Mouse (Mus musculus) liver, embryonic 14.5 days (tissue): Measurements from ENCODE around the gene Cd28. TPM values are rescaled to one million over a fixed set of nuclear protein-coding genes. Genes with fewer than 3 reads are reported as not detected.

Experiments used
- ATAC-seq: fragments of 200-750 bp; cut with Nextera tagmentation; 2 replicates; pipeline ENCODE4 v1.8.0; 2017; ENCODE audit warnings: moderate number of reproducible peaks, mild to moderate bottlenecking, moderate library complexity; ENCODE audit not compliant: insufficient read depth
- DNase-seq, 3 experiments: peaks; one replicate each; pipeline ENCODE4 v3.0.0-alpha.2; 2012 to 2013; ENCODE audit warnings: low read depth in 3 of 3, low spot score in 3 of 3
- H3K27ac ChIP-seq: fragments of 300-500 bp; sonication (generic); 2 replicates; pipeline ENCODE4 v1.5.1; 2014; ENCODE audit warnings: moderate library complexity, mild to moderate bottlenecking, control low read depth, inconsistent platforms
- H3K27me3 ChIP-seq: fragments of 300-500 bp; sonication (generic); 2 replicates; pipeline ENCODE4 v1.6.1; 2014; ENCODE audit warnings: mild to moderate bottlenecking, low read length, moderate library complexity; ENCODE audit not compliant: control insufficient read depth, insufficient read depth
- H3K36me3 ChIP-seq: fragments of 300-500 bp; sonication (generic); replicated peaks from 2 replicates; pipeline ENCODE4 v1.6.1; 2014; ENCODE audit warnings: low read depth; ENCODE audit not compliant: control insufficient read depth, insufficient read depth
- H3K4me1 ChIP-seq, 2 experiments: fragments of 200-500 bp in 1 of 2; fragments of 300-500 bp in 1 of 2; sonication (generic) in 1 of 2; replicated peaks; 2 replicates each; pipeline ENCODE4 v1.6.1; 2012 to 2014; ENCODE audit warnings: antibody characterized with exemption in 1 of 2, inconsistent platforms in 1 of 2, low read length in 1 of 2; ENCODE audit not compliant: control insufficient read depth in 2 of 2, insufficient read depth in 2 of 2
- H3K4me2 ChIP-seq: fragments of 300-500 bp; sonication (generic); 2 replicates; pipeline ENCODE4 v1.6.1; 2014; ENCODE audit warnings: low read depth, mild to moderate bottlenecking, control low read depth, moderate library complexity
- H3K4me3 ChIP-seq, 2 experiments: fragments of 200-500 bp in 1 of 2; fragments of 300-500 bp in 1 of 2; sonication (generic) in 1 of 2; 2 replicates each; pipeline ENCODE4 v1.5.1; 2012 to 2014; ENCODE audit warnings: low read depth in 2 of 2, low read length in 2 of 2, mild to moderate bottlenecking in 2 of 2, control low read depth in 1 of 2, inconsistent platforms in 1 of 2, moderate library complexity in 1 of 2; ENCODE audit not compliant: insufficient read depth in 1 of 2
- H3K9ac ChIP-seq: fragments of 300-500 bp; sonication (generic); replicated peaks from 2 replicates; pipeline ENCODE4 v1.6.1; 2014; ENCODE audit warnings: mild to moderate bottlenecking, control low read depth, moderate library complexity
- H3K9me3 ChIP-seq: fragments of 300-500 bp; sonication (generic); 2 replicates; pipeline ENCODE4 v1.6.1; 2016; ENCODE audit warnings: low read length, mixed read lengths; ENCODE audit not compliant: control insufficient read depth
- CTCF ChIP-seq: IDR thresholded peaks from 2 replicates; pipeline ENCODE4 v1.5.1; 2016; ENCODE audit warnings: antibody characterized with exemption, low read depth, control low read depth
- EP300 ChIP-seq: IDR thresholded peaks from 2 replicates; pipeline ENCODE4 v1.6.1; 2016; ENCODE audit warnings: antibody characterized with exemption, low read depth
- WGBS: fragments of 180-500 bp; shearing (Covaris S2); extraction: QIAGEN DNeasy Blood & Tissue Kit; methylation state at CpG from one replicate; pipeline ENCODE4 v1.1.7; 2014; ENCODE audit not compliant: insufficient replicate concordance; 5-methylcytosine and 5-hydroxymethylcytosine counted together
- polyA plus RNA-seq, 2 experiments: library from polyadenylated mRNA; depleted of rRNA in 1 of 2; stranded (reverse) in 1 of 2; unstranded in 1 of 2; fragments of >200 nt; fragmentation: Nextera tagmentation in 1 of 2; extraction: Ambion mirVana in 1 of 2; gene quantifications; 2 replicates each; pipeline versions ENCODE4 v1.2.1 to v1.2.3; 2012 to 2014

Gene Cd28
- polyA plus RNA-seq, 2 experiments: 0.04 TPM; not detected in 1

DNA sequence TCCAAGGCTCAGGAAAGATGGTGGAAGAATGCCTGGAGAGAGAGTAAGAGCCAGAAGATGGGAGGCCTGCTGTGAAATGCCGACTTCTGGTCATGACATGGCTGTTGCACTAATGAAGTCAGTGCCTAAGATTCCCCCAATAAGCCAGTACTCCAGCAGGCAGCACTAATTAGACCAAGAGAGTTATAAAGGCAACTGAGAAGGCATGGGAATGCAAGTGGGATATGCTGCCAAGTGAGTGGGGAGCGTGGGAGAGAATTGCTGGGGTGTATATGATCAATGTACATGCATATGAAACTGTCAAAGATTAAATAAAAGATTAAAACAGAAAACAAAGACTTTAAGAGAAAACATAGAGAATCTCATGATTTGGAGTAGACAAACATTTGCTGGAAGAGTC lies 103.4 kb downstream of the Cd28 start:
- no peak for ATAC-seq
- Histone ChIP-seq H3K9ac (no peak overlapping the region), H3K27ac (no peak overlapping the region), H3K9me3 (no peaks in the 10 kb centered on the region), H3K4me1 (peaks cover 0 to 5% of the 10 kb centered on the region in 2 experiments; a peak in 2 of 4 replicates), H3K36me3 (no peaks in the 10 kb centered on the region), H3K4me2 (no peak overlapping the region), H3K4me3 (no peak overlapping the region), H3K27me3 (no peaks in the 10 kb centered on the region)
- WGBS: 58% methylated on average over 2 of the region's 2 CpGs
- TF ChIP-seq EP300 (no peak), CTCF (no peak)
- DNase-seq: no peak

DNA sequence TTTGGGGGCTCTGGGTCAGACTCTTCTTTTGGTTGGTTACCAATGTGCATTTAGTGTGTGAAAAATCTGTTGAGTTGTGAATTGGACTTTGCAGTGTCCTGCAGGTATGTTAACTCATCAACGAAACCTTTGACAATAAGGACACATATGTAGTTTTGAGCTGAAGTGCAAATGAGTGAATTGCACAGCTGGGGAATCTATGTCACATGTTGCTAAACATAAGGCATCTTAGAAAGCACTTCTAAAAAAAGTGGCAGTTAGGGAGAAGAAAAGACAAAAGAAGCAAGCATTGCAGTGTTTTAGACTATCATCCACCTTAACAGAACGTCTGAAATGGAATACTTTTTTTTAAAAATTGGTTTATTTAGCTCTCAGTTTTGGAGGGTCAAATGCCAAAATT lies 104.4 kb downstream of the Cd28 start:
- Histone ChIP-seq H3K9me3 (no peaks in the 10 kb centered on the region), H3K27ac (no peak overlapping the region), H3K4me2 (no peak overlapping the region), H3K27me3 (no peaks in the 10 kb centered on the region), H3K9ac (no peak overlapping the region), H3K36me3 (no peaks in the 10 kb centered on the region), H3K4me3 (no peak overlapping the region), H3K4me1 (peaks cover 0 to 5% of the 10 kb centered on the region in 2 experiments; a peak in 2 of 4 replicates)
- WGBS: 39% methylated on average over 2 of the region's 2 CpGs
- DNase-seq (no peak), ATAC-seq (no peak)
- TF ChIP-seq CTCF (no peak), EP300 (no peak)

DNA sequence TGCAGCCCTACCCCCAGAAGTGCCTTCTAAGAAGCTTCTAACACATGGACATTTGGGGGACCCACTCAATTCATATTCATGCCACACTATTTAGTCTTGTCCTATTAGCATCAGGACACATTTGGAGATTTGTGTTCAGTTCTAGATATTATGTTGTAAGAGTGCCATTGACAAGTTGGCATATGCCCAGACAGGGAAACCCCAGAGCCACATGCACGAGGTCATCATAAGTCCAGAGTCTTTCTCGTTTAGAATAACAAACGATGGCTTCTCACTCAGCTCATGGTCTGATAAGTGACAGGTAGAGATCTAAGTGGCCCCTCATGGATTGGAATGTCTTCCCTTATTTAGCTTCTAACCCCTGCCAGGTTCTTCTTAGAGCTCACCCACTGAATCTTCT lies 105.0 kb downstream of the Cd28 start:
- Histone ChIP-seq H3K9me3 (no peaks in the 10 kb centered on the region), H3K36me3 (no peaks in the 10 kb centered on the region), H3K27ac (no peak overlapping the region), H3K9ac (no peak overlapping the region), H3K4me3 (no peak overlapping the region), H3K4me2 (no peak overlapping the region), H3K27me3 (no peaks in the 10 kb centered on the region), H3K4me1 (peaks cover 0 to 5% of the 10 kb centered on the region in 2 experiments; a peak in 2 of 4 replicates)
- DNase-seq (no peak), ATAC-seq (no peak)
- TF ChIP-seq EP300 (no peak), CTCF (no peak)
- 45% methylated on average over 3 of the region's 3 CpGs for WGBS

Other genes with a start within 250 kb of the Cd28 start
- 13.8 and 16.6 TPM in 2 replicates for gene Raph1, start 149.7 kb upstream of the Cd28 start, polyA plus RNA-seq (2012; rRNA removed)
- 25.2 and 28.2 TPM in 2 replicates for gene Raph1, start 149.7 kb upstream of the Cd28 start, polyA plus RNA-seq (2014; fragmentation: Nextera tagmentation; extraction: Ambion mirVana)
- not detected in 2 replicates for gene Ctla4, start 170.2 kb downstream of the Cd28 start, polyA plus RNA-seq (2012; rRNA removed)
- not detected in 2 replicates for gene Ctla4, start 170.2 kb downstream of the Cd28 start, polyA plus RNA-seq (2014; fragmentation: Nextera tagmentation; extraction: Ambion mirVana)